Mouse (Mus musculus) lung, adult 2 months (tissue): ENCODE results near the gene Pafah1b2. TPM values are rescaled to one million over a fixed set of nuclear protein-coding genes. Genes with fewer than 3 reads are reported as not detected.

Source experiments
- DNase-seq: peaks from one replicate; pipeline ENCODE4 v3.0.0; 2022
- H3K4me1 ChIP-seq: fragments of 200-500 bp; 2 replicates; pipeline ENCODE4 v1.6.1; 2011; ENCODE audit warnings: low read length; ENCODE audit not compliant: control insufficient read depth, insufficient read depth
- H3K4me3 ChIP-seq: fragments of 200-500 bp; replicated peaks from 2 replicates; pipeline ENCODE3; 2011; ENCODE audit warnings: low read depth, mild to moderate bottlenecking, control low read depth, low read length; ENCODE audit errors: extremely low read depth
- CTCF ChIP-seq: fragments of 200-500 bp; IDR thresholded peaks from 2 replicates; pipeline ENCODE4 v1.5.1; 2011; ENCODE audit warnings: mild to moderate bottlenecking, low read length, control low read depth; ENCODE audit not compliant: insufficient read depth
- POLR2A ChIP-seq: fragments of 200-500 bp; IDR thresholded peaks from 2 replicates; pipeline ENCODE4 v1.6.1; 2011; ENCODE audit warnings: low read depth, mild to moderate bottlenecking, control low read depth, low read length, borderline replicate concordance; ENCODE audit errors: extremely low read depth
- WGBS: fragments of 180-500 bp; shearing (Covaris S2); methylation state at CpG from one replicate; pipeline ENCODE4 v1.1.7; 2018; 5-methylcytosine and 5-hydroxymethylcytosine counted together
- polyA plus RNA-seq: library from polyadenylated mRNA; depleted of rRNA; stranded (reverse); fragments of >200 nt; gene quantifications from 2 replicates; pipeline ENCODE4 v1.2.3, GENCODE M21; 2012

Gene Pafah1b2
- polyA plus RNA-seq, 1 experiment = 22.0 TPM

DNA sequence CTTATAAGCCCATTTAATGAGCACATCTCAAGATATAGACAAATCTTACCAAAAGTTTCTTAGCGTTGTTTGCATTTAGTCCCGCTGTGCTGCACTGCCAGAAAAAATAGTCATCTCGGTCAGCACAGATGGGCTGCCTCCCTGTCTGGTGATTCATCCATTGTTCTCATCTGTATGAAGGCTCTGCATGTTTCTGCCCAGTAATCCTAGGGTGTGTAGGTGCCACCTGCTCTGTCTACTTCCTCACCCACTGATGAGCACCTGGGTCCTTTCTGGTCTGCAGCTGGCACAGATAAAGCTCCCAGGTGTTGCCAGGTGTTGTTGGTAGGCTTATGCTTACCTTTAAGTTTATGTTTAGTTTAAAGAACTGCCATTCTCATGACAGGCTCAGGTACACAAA is 29.9 kb upstream of the Pafah1b2 start:
- TF ChIP-seq POLR2A (no peak), CTCF (no peak)
- WGBS = 74% methylated on average over 3 of the region's 3 CpGs
- no peak overlapping the region for H3K4me3 ChIP-seq
- peaks cover 2% of the 10 kb centered on the region; the same call in 1 of the 2 replicates for H3K4me1 ChIP-seq
- DNase-seq = no peak

GRCm38 (mm10) chr9:46041186-46041585 is 28.7 kb upstream of the Pafah1b2 start:
- Histone ChIP-seq H3K4me1 (peaks cover 2% of the 10 kb centered on the region; the same call in 1 of the 2 replicates), H3K4me3 (no peak overlapping the region)
- no peak for TF ChIP-seq POLR2A
- no peak for TF ChIP-seq CTCF
- DNase-seq = no peak
- 71% methylated on average over 2 of the region's 2 CpGs for WGBS

DNA sequence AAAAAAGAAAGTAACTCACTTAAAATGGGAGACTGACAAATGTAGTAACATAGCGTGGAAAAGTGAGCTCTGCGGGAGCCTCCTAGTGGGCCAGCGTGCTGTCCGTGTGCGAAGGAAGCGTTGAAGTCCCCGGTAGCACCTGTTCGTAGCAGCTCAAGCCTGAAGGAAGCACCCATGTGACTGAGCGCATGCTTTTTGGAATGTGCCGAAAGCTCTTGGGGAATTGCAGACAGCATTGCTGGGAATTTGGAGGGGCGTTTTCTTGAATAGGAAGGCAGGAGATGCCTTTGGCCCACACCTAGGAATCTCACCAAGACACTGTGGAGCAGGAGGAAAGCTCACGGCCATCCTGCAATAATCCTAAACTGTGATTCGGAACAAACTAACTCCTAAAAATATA is 26.3 kb upstream of the Pafah1b2 start:
- Histone ChIP-seq H3K4me1 (no peaks in the 10 kb centered on the region; the same call in 1 of the 2 replicates), H3K4me3 (no peak overlapping the region)
- 93% methylated on average over 13 of the region's 13 CpGs for WGBS
- DNase-seq = no peak
- TF ChIP-seq CTCF (no peak), POLR2A (no peak)

DNA sequence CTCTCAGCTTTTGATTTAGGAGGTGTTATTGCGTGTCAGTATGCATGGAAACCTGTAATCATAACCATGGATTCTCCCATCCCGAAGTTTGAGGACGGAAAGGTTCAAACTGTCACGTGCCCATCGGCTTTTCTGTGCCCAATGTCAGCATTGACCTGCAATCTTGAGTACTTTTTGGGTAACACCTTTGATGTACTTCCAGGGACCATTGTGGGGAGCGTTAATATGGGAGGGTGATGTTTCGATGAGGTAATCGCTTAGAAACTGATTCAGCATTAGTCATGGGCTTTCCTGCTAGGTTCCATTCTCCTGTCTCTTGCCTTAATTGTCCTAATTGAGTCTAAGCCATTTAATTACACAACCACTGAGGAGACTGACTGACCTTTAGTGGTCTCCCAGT is 24.4 kb upstream of the Pafah1b2 start:
- no peak for DNase-seq
- 93% methylated on average over 8 of the region's 8 CpGs for WGBS
- TF ChIP-seq POLR2A = no peak
- TF ChIP-seq CTCF = no peak
- no peak overlapping the region for H3K4me3 ChIP-seq
- peaks cover 10% of the 10 kb centered on the region for H3K4me1 ChIP-seq

GRCm38 (mm10) chr9:46035290-46035871 is 22.9 kb upstream of the Pafah1b2 start:
- no peak for DNase-seq
- Histone ChIP-seq H3K4me1 (peaks cover 10% of the 10 kb centered on the region), H3K4me3 (no peak overlapping the region)
- 42% methylated on average over 9 of the region's 9 CpGs for WGBS
- TF ChIP-seq CTCF = no peak
- TF ChIP-seq POLR2A = no peak

DNA sequence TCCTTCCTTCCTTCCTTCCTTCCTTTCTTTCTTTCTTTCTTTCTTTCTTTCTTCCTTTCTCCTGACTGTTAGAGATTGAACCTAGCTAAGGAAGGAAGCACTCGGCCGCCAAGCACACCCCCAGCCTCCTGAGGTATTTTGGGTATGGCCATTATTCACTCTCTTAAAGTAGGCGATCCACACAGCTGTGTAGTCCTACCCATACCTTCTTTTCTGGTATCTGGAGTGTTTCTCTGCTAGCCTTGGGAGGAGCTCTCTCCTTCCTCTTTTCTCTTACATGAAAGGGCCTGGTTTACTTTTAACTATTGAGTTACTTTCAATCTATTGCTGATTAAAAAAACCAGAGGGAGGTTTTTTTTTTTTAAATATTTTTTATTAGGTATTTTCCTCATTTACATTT is 21.4 kb upstream of the Pafah1b2 start:
- TF ChIP-seq POLR2A = no peak
- no peak for TF ChIP-seq CTCF
- peaks cover 14% of the 10 kb centered on the region for H3K4me1 ChIP-seq
- WGBS = 51% methylated on average over 3 of the region's 3 CpGs
- DNase-seq = no peak
- H3K4me3 ChIP-seq = no peak overlapping the region

- 55% methylated on average over 1 of the region's 1 CpGs for WGBS
- TF ChIP-seq POLR2A = no peak
- TF ChIP-seq CTCF = no peak
- peaks cover 14% of the 10 kb centered on the region for H3K4me1 ChIP-seq
- no peak overlapping the region for H3K4me3 ChIP-seq
- DNase-seq = no peak
These were observed 20.6 kb upstream of the Pafah1b2 start for GRCm38 (mm10) chr9:46033058-46033457.

- 50% methylated on average over 6 of the region's 6 CpGs for WGBS
- Histone ChIP-seq H3K4me1 (peaks cover 14% of the 10 kb centered on the region), H3K4me3 (no peak overlapping the region)
- no peak for DNase-seq
- TF ChIP-seq POLR2A (no peak), CTCF (no peak)
These were observed 19.7 kb upstream of the Pafah1b2 start for GRCm38 (mm10) chr9:46032190-46032589.

DNA sequence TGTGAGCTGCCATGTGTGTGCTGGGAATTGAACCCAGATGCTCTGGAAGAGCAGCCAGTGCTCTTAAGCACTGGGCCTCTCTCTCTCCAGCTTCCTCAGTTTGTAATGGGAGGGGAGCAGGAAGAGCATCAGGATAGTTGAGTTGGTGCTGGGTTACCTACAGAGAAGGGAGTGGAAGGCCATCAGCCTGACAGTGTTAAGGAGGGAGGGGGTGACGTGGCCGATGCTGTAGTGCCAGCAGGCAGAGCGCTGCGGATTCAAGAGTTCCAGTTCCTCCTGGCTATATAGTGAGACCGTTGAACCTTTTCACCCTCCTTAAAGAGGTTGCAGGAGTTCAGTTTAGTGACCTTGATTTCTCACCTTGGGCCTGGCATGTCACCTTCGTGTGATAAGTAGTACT is 18.5 kb upstream of the Pafah1b2 start:
- TF ChIP-seq CTCF = no peak
- TF ChIP-seq POLR2A = no peak
- Histone ChIP-seq H3K4me3 (no peak overlapping the region), H3K4me1 (peaks cover 20% of the 10 kb centered on the region)
- 82% methylated on average over 6 of the region's 6 CpGs for WGBS
- no peak for DNase-seq

- H3K4me1 ChIP-seq = peaks cover 21% of the 10 kb centered on the region
- WGBS = 66% methylated on average over 5 of the region's 5 CpGs
- no peak for TF ChIP-seq CTCF
- no peak overlapping the region for H3K4me3 ChIP-seq
- no peak for DNase-seq
These were observed 17.7 kb upstream of the Pafah1b2 start for GRCm38 (mm10) chr9:46030184-46030583.
